In genomic region chr2:25577951-25578795, GRCm38 (mm10) we compare ENCODE assay signal across 8 mouse cellular contexts. TPM values are rescaled to one million over a fixed set of nuclear protein-coding genes. Genes with fewer than 3 reads are reported as not detected.
DNase-seq lines count a peak whose midpoint lies in the region; ATAC-seq and TF ChIP-seq lines count a peak whose summit lies in the region.

No protein-coding gene starts in this region.

- 5% methylated on average over 75 of the region's 75 CpGs for WGBS in heart, embryonic 11.5 days (ENCODE audit: insufficient replicate concordance)
- 5% methylated on average over 75 of the region's 75 CpGs for WGBS in embryonic facial prominence, embryonic 10.5 days
- 12% methylated on average over 75 of the region's 75 CpGs for WGBS in intestine, embryonic 15.5 days
- 23% methylated on average over 75 of the region's 75 CpGs for WGBS in midbrain, postnatal 0 days

- H3K4me1 ChIP-seq in heart, embryonic 11.5 days (ENCODE audit: control insufficient read depth, insufficient read depth, low read length), result peaks cover 57% of the 10 kb centered on the region
- H3K4me1 ChIP-seq in embryonic facial prominence, embryonic 10.5 days, result peaks cover 82% of the 10 kb centered on the region
- peaks cover 79% of the 10 kb centered on the region for H3K4me1 ChIP-seq in intestine, embryonic 15.5 days (replicated peaks)
- peaks cover 29% of the 10 kb centered on the region for H3K4me1 ChIP-seq in midbrain, postnatal 0 days (ENCODE audit: insufficient read depth, low read length)

- H3K4me2 ChIP-seq in heart, embryonic 11.5 days, result peak overlapping the region; percentile 52
- peak overlapping the region; percentile 62 for H3K4me2 ChIP-seq in intestine, embryonic 15.5 days (replicated peaks)
- no peak overlapping the region; the same call in 1 of the 2 replicates for H3K4me2 ChIP-seq in midbrain, postnatal 0 days (ENCODE audit: low read depth, low read length, poor library complexity, severe bottlenecking)

- H3K9ac ChIP-seq in heart, embryonic 11.5 days (ENCODE audit: low read depth, low read length), result no peak overlapping the region
- peak overlapping the region; percentile 26 for H3K9ac ChIP-seq in intestine, embryonic 15.5 days
- no peak overlapping the region for H3K9ac ChIP-seq in midbrain, postnatal 0 days (replicated peaks; ENCODE audit: low read length, poor library complexity, severe bottlenecking)

- H3K27ac ChIP-seq in heart, embryonic 11.5 days (ENCODE audit: low read depth, low read length), result no peak overlapping the region
- peak overlapping the region; percentile 44 for H3K27ac ChIP-seq in embryonic facial prominence, embryonic 10.5 days (replicated peaks)
- H3K27ac ChIP-seq in intestine, embryonic 15.5 days, result no peak overlapping the region
- H3K27ac ChIP-seq in midbrain, postnatal 0 days (ENCODE audit: low read depth, low read length), result no peak overlapping the region

- H3K4me3 ChIP-seq in heart, embryonic 11.5 days (ENCODE audit: low read depth, low read length), result peak overlapping the region; percentile 14
- peak overlapping the region; percentile 51 for H3K4me3 ChIP-seq in embryonic facial prominence, embryonic 10.5 days
- peak overlapping the region; percentile 28 for H3K4me3 ChIP-seq in intestine, embryonic 15.5 days (replicated peaks)
- peak overlapping the region; percentile 13 for H3K4me3 ChIP-seq in midbrain, postnatal 0 days (ENCODE audit: low read depth, low read length)

- no peak for ATAC-seq in heart, embryonic 11.5 days (replicated peaks; ENCODE audit: insufficient number of reproducible peaks, low FRiP score, low TSS enrichment)
- ATAC-seq in intestine, embryonic 15.5 days, result no peak
- no peak for ATAC-seq in midbrain, postnatal 0 days (ENCODE audit: low FRiP score)

- no peaks in the 10 kb centered on the region; the same call in 1 of the 2 replicates for H3K36me3 ChIP-seq in heart, embryonic 11.5 days (ENCODE audit: control insufficient read depth, insufficient read depth, low read length)
- peaks cover 8% of the 10 kb centered on the region for H3K36me3 ChIP-seq in embryonic facial prominence, embryonic 10.5 days (replicated peaks)
- H3K36me3 ChIP-seq in intestine, embryonic 15.5 days, result no peaks in the 10 kb centered on the region
- peaks cover 37% of the 10 kb centered on the region for H3K36me3 ChIP-seq in midbrain, postnatal 0 days (ENCODE audit: insufficient read depth, low read length)

- TF ChIP-seq CTCF in midbrain, postnatal 0 days (IDR thresholded peaks at IDR 0.05), result peak; percentile 21; the same call in 1 of the 2 replicates

- H3K27me3 ChIP-seq in heart, embryonic 11.5 days (ENCODE audit: control insufficient read depth, insufficient read depth, low read length), result peaks cover 52% of the 10 kb centered on the region
- peaks cover 62% of the 10 kb centered on the region for H3K27me3 ChIP-seq in embryonic facial prominence, embryonic 10.5 days (replicated peaks; ENCODE audit: low read depth, poor library complexity, severe bottlenecking)
- peaks cover 51% of the 10 kb centered on the region for H3K27me3 ChIP-seq in intestine, embryonic 15.5 days (replicated peaks)
- H3K27me3 ChIP-seq in midbrain, postnatal 0 days (ENCODE audit: insufficient read depth, low read length), result peaks cover 38% of the 10 kb centered on the region

- no peaks in the 10 kb centered on the region for H3K9me3 ChIP-seq in heart, embryonic 11.5 days (replicated peaks; ENCODE audit: control insufficient read depth, low read length)
- no peaks in the 10 kb centered on the region for H3K9me3 ChIP-seq in embryonic facial prominence, embryonic 10.5 days
- H3K9me3 ChIP-seq in intestine, embryonic 15.5 days, result no peaks in the 10 kb centered on the region
- no peaks in the 10 kb centered on the region for H3K9me3 ChIP-seq in midbrain, postnatal 0 days (ENCODE audit: low read length)

- DNase-seq in heart, adult 8-10 months (ENCODE audit: low spot score), result no peak
- DNase-seq in ES-CJ7 (ENCODE audit: low read depth, low spot score), result peak; percentile 26
- DNase-seq in embryonic facial prominence, embryonic 10.5 days (ENCODE audit: low spot score), result peak; percentile 70
- no peak for DNase-seq in midbrain, postnatal 0 days (ENCODE audit: low spot score)
- DNase-seq in layer of hippocampus, adult 8-10 months (ENCODE audit: low spot score in 2 of 2), result no peak
- DNase-seq in layer of hippocampus, postnatal 25 days (ENCODE audit: extremely low spot score in 1 of 2, low spot score in 1 of 2), result no peak

RNA-seq across cellular contexts. Expression of gene Phpt1, which starts 3.1 kb away (rescaled TPM):
- polyA plus RNA-seq in heart, embryonic 11.5 days (2014; fragmentation: Nextera tagmentation; extraction: Ambion mirVana), result 167 and 172 TPM in 2 replicates
- total RNA-seq in heart, adult 8-10 months (2022), result 10 to 100 TPM; 58.2 to 72.2 (median 65.4) TPM
- 146 and 155 TPM in 2 replicates for polyA plus RNA-seq in embryonic facial prominence, embryonic 10.5 days (2016; fragmentation: Nextera tagmentation; extraction: Ambion mirVana)
- 163 and 190 TPM in 2 replicates for polyA plus RNA-seq in intestine, embryonic 15.5 days (2015; fragmentation: Nextera tagmentation; extraction: Ambion mirVana)
- total RNA-seq in midbrain, postnatal 0 days (2014; rRNA removed), result 37.9 and 39.8 TPM in 2 replicates
- 192 and 209 TPM in 2 replicates for polyA plus RNA-seq in midbrain, postnatal 0 days (2015; fragmentation: Nextera tagmentation; extraction: Ambion mirVana)
- total RNA-seq in layer of hippocampus, adult 8-10 months (2022), result 10 to 100 TPM; 64.6 to 76.6 (median 69.6) TPM
- total RNA-seq in layer of hippocampus, postnatal 25 days (2021), result 10 to 100 TPM; 67.9 to 75.4 TPM

RNA-seq across cellular contexts. Expression of gene Ajm1, which starts 3.4 kb away (rescaled TPM):
- 0.21 TPM in 1 of 2 replicates, not detected in the other for polyA plus RNA-seq in heart, embryonic 11.5 days (2014; fragmentation: Nextera tagmentation; extraction: Ambion mirVana)
- under 1 TPM; 0.09 to 0.38 (median 0.25) TPM for total RNA-seq in heart, adult 8-10 months (2022)
- 0.05 and 0.16 TPM in 2 replicates for polyA plus RNA-seq in embryonic facial prominence, embryonic 10.5 days (2016; fragmentation: Nextera tagmentation; extraction: Ambion mirVana)
- polyA plus RNA-seq in intestine, embryonic 15.5 days (2015; fragmentation: Nextera tagmentation; extraction: Ambion mirVana), result 1.7 and 2.9 TPM in 2 replicates
- 23.1 and 30.9 TPM in 2 replicates for total RNA-seq in midbrain, postnatal 0 days (2014; rRNA removed)
- 19.2 and 22.1 TPM in 2 replicates for polyA plus RNA-seq in midbrain, postnatal 0 days (2015; fragmentation: Nextera tagmentation; extraction: Ambion mirVana)
- total RNA-seq in layer of hippocampus, adult 8-10 months (2022), result 100 to 1,000 TPM in 1 of 4 experiments, 10 to 100 TPM in 3; 82.9 to 103 (median 92.4) TPM
- total RNA-seq in layer of hippocampus, postnatal 25 days (2021), result 100 to 1,000 TPM; 104 to 117 TPM

RNA-seq across cellular contexts. Expression of gene Mamdc4, which starts 3.5 kb away (rescaled TPM):
- 3.2 and 5.5 TPM in 2 replicates for polyA plus RNA-seq in heart, embryonic 11.5 days (2014; fragmentation: Nextera tagmentation; extraction: Ambion mirVana)
- total RNA-seq in heart, adult 8-10 months (2022), result 1 to 10 TPM; 1.1 to 2.2 (median 1.5) TPM
- polyA plus RNA-seq in embryonic facial prominence, embryonic 10.5 days (2016; fragmentation: Nextera tagmentation; extraction: Ambion mirVana), result 1.9 and 7.7 TPM in 2 replicates
- 297 and 389 TPM in 2 replicates for polyA plus RNA-seq in intestine, embryonic 15.5 days (2015; fragmentation: Nextera tagmentation; extraction: Ambion mirVana)
- total RNA-seq in midbrain, postnatal 0 days (2014; rRNA removed), result 1.7 and 1.9 TPM in 2 replicates
- 0.32 TPM in 2 replicates for polyA plus RNA-seq in midbrain, postnatal 0 days (2015; fragmentation: Nextera tagmentation; extraction: Ambion mirVana)
- total RNA-seq in layer of hippocampus, adult 8-10 months (2022), result 1 to 10 TPM in 3 of 4 experiments, under 1 TPM in 1; 0.96 to 3.8 (median 2.0) TPM
- 1 to 10 TPM; 1.9 to 2.3 TPM for total RNA-seq in layer of hippocampus, postnatal 25 days (2021)

RNA-seq across cellular contexts. Expression of gene Edf1, which starts 20.5 kb away (rescaled TPM):
- 318 and 356 TPM in 2 replicates for polyA plus RNA-seq in heart, embryonic 11.5 days (2014; fragmentation: Nextera tagmentation; extraction: Ambion mirVana)
- total RNA-seq in heart, adult 8-10 months (2022), result 100 to 1,000 TPM; 156 to 257 (median 210) TPM
- 310 and 316 TPM in 2 replicates for polyA plus RNA-seq in embryonic facial prominence, embryonic 10.5 days (2016; fragmentation: Nextera tagmentation; extraction: Ambion mirVana)
- 339 and 367 TPM in 2 replicates for polyA plus RNA-seq in intestine, embryonic 15.5 days (2015; fragmentation: Nextera tagmentation; extraction: Ambion mirVana)
- 187 and 196 TPM in 2 replicates for total RNA-seq in midbrain, postnatal 0 days (2014; rRNA removed)
- 389 and 392 TPM in 2 replicates for polyA plus RNA-seq in midbrain, postnatal 0 days (2015; fragmentation: Nextera tagmentation; extraction: Ambion mirVana)
- total RNA-seq in layer of hippocampus, adult 8-10 months (2022), result 100 to 1,000 TPM; 124 to 203 (median 161) TPM
- 100 to 1,000 TPM; 211 to 232 TPM for total RNA-seq in layer of hippocampus, postnatal 25 days (2021)

RNA-seq across cellular contexts. Expression of gene Rabl6, which starts 30.1 kb away (rescaled TPM):
- 35.9 and 40.0 TPM in 2 replicates for polyA plus RNA-seq in heart, embryonic 11.5 days (2014; fragmentation: Nextera tagmentation; extraction: Ambion mirVana)
- total RNA-seq in heart, adult 8-10 months (2022), result 10 to 100 TPM; 67.3 to 75.3 (median 71.3) TPM
- polyA plus RNA-seq in embryonic facial prominence, embryonic 10.5 days (2016; fragmentation: Nextera tagmentation; extraction: Ambion mirVana), result 77.1 and 78.2 TPM in 2 replicates
- polyA plus RNA-seq in intestine, embryonic 15.5 days (2015; fragmentation: Nextera tagmentation; extraction: Ambion mirVana), result 65.5 and 69.7 TPM in 2 replicates
- total RNA-seq in midbrain, postnatal 0 days (2014; rRNA removed), result 66.8 and 98.0 TPM in 2 replicates
- 56.7 and 61.2 TPM in 2 replicates for polyA plus RNA-seq in midbrain, postnatal 0 days (2015; fragmentation: Nextera tagmentation; extraction: Ambion mirVana)
- 100 to 1,000 TPM; 127 to 168 (median 150) TPM for total RNA-seq in layer of hippocampus, adult 8-10 months (2022)
- 100 to 1,000 TPM; 128 to 145 TPM for total RNA-seq in layer of hippocampus, postnatal 25 days (2021)

Comparison
In these comparisons a context has a peak if more than half of its experiments do, and no peak if none do; other contexts are left out.
1. DNase-seq: peak in ES-CJ7 (single experiment) and embryonic facial prominence, embryonic 10.5 days (single experiment); none in heart, adult 8-10 months (single experiment), midbrain, postnatal 0 days (single experiment), layer of hippocampus, adult 8-10 months (0 of 2) and layer of hippocampus, postnatal 25 days (0 of 2).
2. RNA of gene Ajm1, which starts 3.4 kb away (total RNA-seq): 104 to 117 TPM in layer of hippocampus, postnatal 25 days, 82.9 to 103 TPM in layer of hippocampus, adult 8-10 months and 23.1 to 30.9 TPM in midbrain, postnatal 0 days; 0.09 to 0.38 TPM in heart, adult 8-10 months; every median in the first group is over 10 times any median in the second.
3. Peak in every context shown above with its lines, with median percentiles within 50 percentile points of each other: H3K4me3 ChIP-seq.